In genomic region chr17:12268538-12268937, GRCm38 (mm10) we compare ENCODE assay signal across 13 mouse cellular contexts. TPM values are rescaled to one million over a fixed set of nuclear protein-coding genes. Genes with fewer than 3 reads are reported as not detected.
DNase-seq lines count a peak whose midpoint lies in the region; ATAC-seq lines count a peak whose summit lies in the region.
"Had no signal": no experiment of that assay in that cellular context is flagged by ENCODE, and none has a peak within 500 bp of the region (broad histone marks: within the 10 kb centered on the region; RNA-seq: fewer than 3 reads in every experiment).

No protein-coding gene starts in this region.

- H3K9me3 ChIP-seq in forebrain, embryonic 12.5 days, result no peaks in the 10 kb centered on the region
- H3K9me3 ChIP-seq in forebrain, embryonic 14.5 days (replicated peaks; ENCODE audit: control insufficient read depth, low read length), result no peaks in the 10 kb centered on the region
- no peaks in the 10 kb centered on the region for H3K9me3 ChIP-seq in hindbrain, embryonic 10.5 days
- H3K9me3 ChIP-seq in hindbrain, embryonic 11.5 days (ENCODE audit: control insufficient read depth, low read length), result no peaks in the 10 kb centered on the region
- no peaks in the 10 kb centered on the region for H3K9me3 ChIP-seq in midbrain, embryonic 10.5 days (replicated peaks)
- no peaks in the 10 kb centered on the region for H3K9me3 ChIP-seq in midbrain, embryonic 11.5 days (ENCODE audit: control insufficient read depth, low read length)
- no peaks in the 10 kb centered on the region for H3K9me3 ChIP-seq in limb, embryonic 15.5 days
- H3K9me3 ChIP-seq: stomach, embryonic 15.5 days had no signal

- H3K27ac ChIP-seq in forebrain, embryonic 12.5 days, result peak overlapping the region; percentile 25; the same call in 1 of the 2 replicates
- H3K27ac ChIP-seq in forebrain, embryonic 14.5 days (ENCODE audit: low read depth, low read length), result no peak overlapping the region
- H3K27ac ChIP-seq in hindbrain, embryonic 10.5 days, result peak overlapping the region; percentile 19; the same call in 1 of the 2 replicates
- no peak overlapping the region for H3K27ac ChIP-seq in hindbrain, embryonic 11.5 days (ENCODE audit: low read depth, low read length)
- peak overlapping the region; percentile 52; the same call in 1 of the 2 replicates for H3K27ac ChIP-seq in midbrain, embryonic 10.5 days (replicated peaks)
- H3K27ac ChIP-seq in midbrain, embryonic 11.5 days (ENCODE audit: low read depth, low read length), result no peak overlapping the region
- H3K27ac ChIP-seq in limb, embryonic 15.5 days, result 0 out of 2 replicates have a peak overlapping the region, but pooled peaks have one; percentile 17
- H3K27ac ChIP-seq: liver, embryonic 14.5 days; stomach, embryonic 15.5 days had no signal

- no peaks in the 10 kb centered on the region for H3K27me3 ChIP-seq in forebrain, embryonic 12.5 days
- no peaks in the 10 kb centered on the region for H3K27me3 ChIP-seq in forebrain, embryonic 14.5 days (replicated peaks; ENCODE audit: control insufficient read depth, insufficient read depth, low read length)
- no peaks in the 10 kb centered on the region for H3K27me3 ChIP-seq in hindbrain, embryonic 10.5 days (ENCODE audit: insufficient read depth, poor library complexity, severe bottlenecking)
- no peaks in the 10 kb centered on the region for H3K27me3 ChIP-seq in hindbrain, embryonic 11.5 days (ENCODE audit: control insufficient read depth, insufficient read depth, low read length)
- no peaks in the 10 kb centered on the region for H3K27me3 ChIP-seq in midbrain, embryonic 10.5 days (ENCODE audit: low read depth, poor library complexity, severe bottlenecking)
- H3K27me3 ChIP-seq in midbrain, embryonic 11.5 days (ENCODE audit: control insufficient read depth, insufficient read depth, low read length), result no peaks in the 10 kb centered on the region
- H3K27me3 ChIP-seq in limb, embryonic 15.5 days, result no peaks in the 10 kb centered on the region
- H3K27me3 ChIP-seq: stomach, embryonic 15.5 days had no signal

- DNase-seq in forebrain, embryonic 14.5 days (ENCODE audit: low spot score), result no peak
- no peak for DNase-seq in hindbrain, embryonic 10.5 days (ENCODE audit: low spot score)
- DNase-seq in hindbrain, embryonic 11.5 days (ENCODE audit: low spot score), result no peak
- DNase-seq in midbrain, embryonic 10.5 days (ENCODE audit: low spot score), result no peak
- DNase-seq in midbrain, embryonic 11.5 days (ENCODE audit: low spot score, missing footprints), result no peak
- DNase-seq in MN1 (ENCODE audit: low spot score), result no peak
- DNase-seq: cerebellum, adult 2 months; embryo, embryonic 11 days; thymus, postnatal 14 days had no signal

- WGBS in forebrain, embryonic 12.5 days, result 92% methylated on average over 10 of the region's 10 CpGs
- WGBS in forebrain, embryonic 14.5 days, result 88% methylated on average over 10 of the region's 10 CpGs
- 88% methylated on average over 10 of the region's 10 CpGs for WGBS in hindbrain, embryonic 10.5 days
- WGBS in hindbrain, embryonic 11.5 days, result 85% methylated on average over 10 of the region's 10 CpGs
- 91% methylated on average over 10 of the region's 10 CpGs for WGBS in midbrain, embryonic 10.5 days
- WGBS in midbrain, embryonic 11.5 days, result 82% methylated on average over 10 of the region's 10 CpGs
- WGBS in limb, embryonic 15.5 days, result 82% methylated on average over 10 of the region's 10 CpGs

- H3K4me1 ChIP-seq in forebrain, embryonic 12.5 days, result peaks cover 23% of the 10 kb centered on the region
- no peaks in the 10 kb centered on the region; the same call in 1 of the 2 replicates for H3K4me1 ChIP-seq in forebrain, embryonic 14.5 days (ENCODE audit: control insufficient read depth, insufficient read depth, low read length)
- H3K4me1 ChIP-seq in hindbrain, embryonic 10.5 days (replicated peaks), result peaks cover 16% of the 10 kb centered on the region
- H3K4me1 ChIP-seq in hindbrain, embryonic 11.5 days (replicated peaks; ENCODE audit: control insufficient read depth, insufficient read depth, low read length), result no peaks in the 10 kb centered on the region
- peaks cover 18% of the 10 kb centered on the region for H3K4me1 ChIP-seq in midbrain, embryonic 10.5 days
- H3K4me1 ChIP-seq in midbrain, embryonic 11.5 days (ENCODE audit: control insufficient read depth, insufficient read depth, low read length), result peaks cover 6% of the 10 kb centered on the region
- peaks cover 34% of the 10 kb centered on the region for H3K4me1 ChIP-seq in limb, embryonic 15.5 days

- no peak overlapping the region for H3K9ac ChIP-seq in forebrain, embryonic 12.5 days
- no peak overlapping the region for H3K9ac ChIP-seq in forebrain, embryonic 14.5 days (ENCODE audit: low read length)
- no peak overlapping the region for H3K9ac ChIP-seq in hindbrain, embryonic 11.5 days (ENCODE audit: low read depth, low read length)
- no peak overlapping the region for H3K9ac ChIP-seq in midbrain, embryonic 11.5 days (ENCODE audit: low read length)
- H3K9ac ChIP-seq in limb, embryonic 15.5 days, result no peak overlapping the region
- H3K9ac ChIP-seq: liver, embryonic 14.5 days; stomach, embryonic 15.5 days had no signal

- H3K4me3 ChIP-seq in forebrain, embryonic 12.5 days (replicated peaks), result no peak overlapping the region
- H3K4me3 ChIP-seq in forebrain, embryonic 14.5 days (ENCODE audit: low read depth, low read length), result no peak overlapping the region
- H3K4me3 ChIP-seq in hindbrain, embryonic 10.5 days, result no peak overlapping the region
- H3K4me3 ChIP-seq in hindbrain, embryonic 11.5 days (ENCODE audit: low read depth, low read length), result no peak overlapping the region
- no peak overlapping the region for H3K4me3 ChIP-seq in midbrain, embryonic 10.5 days
- H3K4me3 ChIP-seq in midbrain, embryonic 11.5 days (ENCODE audit: low read depth, low read length), result no peak overlapping the region
- H3K4me3 ChIP-seq in limb, embryonic 15.5 days, result no peak overlapping the region
- H3K4me3 ChIP-seq: stomach, embryonic 15.5 days had no signal

- H3K4me2 ChIP-seq in forebrain, embryonic 12.5 days, result no peak overlapping the region
- no peak overlapping the region for H3K4me2 ChIP-seq in forebrain, embryonic 14.5 days (ENCODE audit: low read length)
- H3K4me2 ChIP-seq in hindbrain, embryonic 11.5 days (replicated peaks; ENCODE audit: low read depth, low read length), result no peak overlapping the region
- no peak overlapping the region for H3K4me2 ChIP-seq in midbrain, embryonic 11.5 days
- H3K4me2 ChIP-seq in limb, embryonic 15.5 days, result no peak overlapping the region
- H3K4me2 ChIP-seq: stomach, embryonic 15.5 days had no signal

- H3K36me3 ChIP-seq in forebrain, embryonic 12.5 days (replicated peaks), result peaks cover 37% of the 10 kb centered on the region
- H3K36me3 ChIP-seq in forebrain, embryonic 14.5 days (ENCODE audit: control insufficient read depth, insufficient read depth, low read length), result peaks cover 22% of the 10 kb centered on the region
- H3K36me3 ChIP-seq in hindbrain, embryonic 10.5 days, result peaks cover 53% of the 10 kb centered on the region
- peaks cover 8% of the 10 kb centered on the region for H3K36me3 ChIP-seq in hindbrain, embryonic 11.5 days (ENCODE audit: control insufficient read depth, insufficient read depth, low read length)
- H3K36me3 ChIP-seq in midbrain, embryonic 10.5 days, result peaks cover 45% of the 10 kb centered on the region
- H3K36me3 ChIP-seq in midbrain, embryonic 11.5 days (ENCODE audit: control insufficient read depth, insufficient read depth, low read length), result peaks cover 8% of the 10 kb centered on the region; the same call in 1 of the 2 replicates
- peaks cover 22% of the 10 kb centered on the region for H3K36me3 ChIP-seq in limb, embryonic 15.5 days

- 0 out of 2 replicates have a peak, but pooled peaks have one; percentile 20 for ATAC-seq in forebrain, embryonic 12.5 days (ENCODE audit: low FRiP score)
- no peak for ATAC-seq in forebrain, embryonic 14.5 days
- no peak for ATAC-seq in hindbrain, embryonic 11.5 days (ENCODE audit: low FRiP score)
- ATAC-seq in midbrain, embryonic 11.5 days (ENCODE audit: low FRiP score), result no peak
- peak; percentile 23; the same call in 1 of the 2 replicates for ATAC-seq in limb, embryonic 15.5 days (ENCODE audit: insufficient number of reproducible peaks, low FRiP score, low TSS enrichment, low read depth)

RNA-seq across cellular contexts. Expression of gene Map3k4, which starts 50.1 kb away (rescaled TPM):
- polyA plus RNA-seq in forebrain, embryonic 12.5 days (2016; fragmentation: Nextera tagmentation; extraction: Ambion mirVana), result 52.6 and 54.1 TPM in 2 replicates
- polyA plus RNA-seq in forebrain, embryonic 14.5 days (2014; fragmentation: Nextera tagmentation; extraction: Ambion mirVana), result 25.3 and 29.2 TPM in 2 replicates
- polyA plus RNA-seq in hindbrain, embryonic 10.5 days (2016; fragmentation: Nextera tagmentation; extraction: Ambion mirVana), result 46.4 and 47.7 TPM in 2 replicates
- 45.8 and 62.3 TPM in 2 replicates for polyA plus RNA-seq in hindbrain, embryonic 11.5 days (2014; fragmentation: Nextera tagmentation; extraction: Ambion mirVana)
- 42.3 and 45.3 TPM in 2 replicates for polyA plus RNA-seq in midbrain, embryonic 10.5 days (2016; fragmentation: Nextera tagmentation; extraction: Ambion mirVana)
- 46.3 and 51.3 TPM in 2 replicates for polyA plus RNA-seq in midbrain, embryonic 11.5 days (2014; fragmentation: Nextera tagmentation; extraction: Ambion mirVana)
- polyA plus RNA-seq in limb, embryonic 15.5 days (2015; fragmentation: Nextera tagmentation; extraction: Ambion mirVana), result 38.8 and 41.6 TPM in 2 replicates

Comparison
In these comparisons a context has a peak if more than half of its experiments do, and no peak if none do; other contexts are left out.
1. ATAC-seq: peak in forebrain, embryonic 12.5 days (single experiment) and limb, embryonic 15.5 days (single experiment); none in forebrain, embryonic 14.5 days (single experiment), hindbrain, embryonic 11.5 days (single experiment) and midbrain, embryonic 11.5 days (single experiment).
2. H3K27ac ChIP-seq: peak in forebrain, embryonic 12.5 days (single experiment), hindbrain, embryonic 10.5 days (single experiment), midbrain, embryonic 10.5 days (single experiment) and limb, embryonic 15.5 days (single experiment); none in forebrain, embryonic 14.5 days (single experiment), hindbrain, embryonic 11.5 days (single experiment) and midbrain, embryonic 11.5 days (single experiment).